In the genomic region with DNA sequence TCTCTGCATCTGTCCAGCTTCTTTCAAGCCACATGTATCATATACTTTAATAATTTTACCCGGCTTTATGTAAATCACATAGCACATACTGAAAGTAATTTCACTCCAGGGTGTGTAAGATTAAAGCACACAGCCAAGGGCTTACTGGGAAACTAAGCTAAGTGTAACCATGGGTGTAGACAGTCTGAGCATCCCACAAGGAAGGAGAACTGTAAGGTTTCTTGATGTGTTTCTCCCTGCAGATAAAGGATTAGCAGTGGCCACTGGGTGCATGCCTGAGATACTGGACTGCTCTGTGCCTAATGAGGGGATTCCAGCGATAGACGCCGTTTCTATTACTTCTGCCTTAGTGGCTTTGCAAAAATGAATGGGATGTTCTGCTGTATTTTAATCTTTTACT, we compare ENCODE assay signal across 18 mouse cellular contexts.
"Had no signal": no experiment of that assay in that cellular context is flagged by ENCODE, and none has a peak within 500 bp of the region (broad histone marks: within the 10 kb centered on the region; RNA-seq: fewer than 3 reads in every experiment).

No protein-coding gene starts in this region.

- DNase-seq: lung, adult 18-20 months; lung, embryonic 14.5 days; lung, postnatal 10 days; lung, postnatal 4 days; right cerebral cortex, adult 18-20 months; right cerebral cortex, postnatal 25 days; right cerebral cortex, postnatal 4 days; spleen, adult 18-20 months; thymus, adult 18-20 months; thymus, postnatal 14 days; thymus, postnatal 36 days had no signal

- H3K4me3 ChIP-seq: liver, embryonic 12.5 days; midbrain, embryonic 10.5 days; midbrain, embryonic 15.5 days; myocyte; neural tube, embryonic 13.5 days; neural tube, embryonic 15.5 days had no signal

- H3K4me2 ChIP-seq: liver, embryonic 12.5 days; lung, embryonic 14.5 days; midbrain, embryonic 15.5 days; neural tube, embryonic 13.5 days; neural tube, embryonic 15.5 days had no signal

- H3K36me3 ChIP-seq: liver, embryonic 12.5 days; midbrain, embryonic 10.5 days; midbrain, embryonic 15.5 days; neural tube, embryonic 13.5 days; neural tube, embryonic 15.5 days had no signal

- H3K27ac ChIP-seq: liver, embryonic 12.5 days; liver, embryonic 14.5 days; midbrain, embryonic 10.5 days; midbrain, embryonic 15.5 days; neural tube, embryonic 13.5 days; neural tube, embryonic 15.5 days had no signal

- H3K27me3 ChIP-seq: liver, embryonic 12.5 days; midbrain, embryonic 15.5 days; neural tube, embryonic 13.5 days; neural tube, embryonic 15.5 days had no signal

- H3K4me1 ChIP-seq: liver, embryonic 12.5 days; midbrain, embryonic 10.5 days; midbrain, embryonic 15.5 days; neural tube, embryonic 15.5 days had no signal

- H3K9me3 ChIP-seq: liver, embryonic 12.5 days; midbrain, embryonic 10.5 days; midbrain, embryonic 15.5 days; neural tube, embryonic 13.5 days; neural tube, embryonic 15.5 days had no signal

- ATAC-seq: liver, embryonic 12.5 days; midbrain, embryonic 15.5 days had no signal

- H3K9ac ChIP-seq: liver, embryonic 12.5 days; liver, embryonic 14.5 days; lung, embryonic 14.5 days; midbrain, embryonic 15.5 days; neural tube, embryonic 13.5 days; neural tube, embryonic 15.5 days had no signal
